Mouse (Mus musculus): ENCODE measurements at regions not wholly inside any gene's neighbourhood (a gene's known extent, or its start where the extent isn't known, plus 50 kb on each side); places are given as distances from the start of the nearest gene placed in this dataset.

GRCm38 (mm10) chr17:87565631-87566030, 70.1 kb upstream of the Epcam start:
- TF ChIP-seq TAL1 (IDR thresholded peaks at IDR 0.05; ENCODE audit: low read length) (no peak), POLR2A (IDR thresholded peaks at IDR 0.05; ENCODE audit: control insufficient read depth in 1 of 2, insufficient read depth in 1 of 2, low read depth in 1 of 2, low read length in 2 of 2, poor library complexity in 1 of 2) (no peak), MYC (IDR thresholded peaks at IDR 0.05; ENCODE audit: low read depth, low read length) (no peak), CTCF (IDR thresholded peaks at IDR 0.05 in 2 of 3, conservative IDR thresholded peaks at IDR 0.05 in 1 of 3; ENCODE audit: control insufficient read depth in 1 of 3, insufficient read depth in 1 of 3, low read depth in 2 of 3, low read length in 3 of 3, poor library complexity in 1 of 3, severe bottlenecking in 1 of 3) (no peak), ZMIZ1 (IDR thresholded peaks at IDR 0.05; ENCODE audit: low read depth, low read length) (no peak), CHD2 (IDR thresholded peaks at IDR 0.05; ENCODE audit: low read length) (no peak), ELF1 (IDR thresholded peaks at IDR 0.05; ENCODE audit: low read depth, low read length) (no peak), TCF12 (IDR thresholded peaks at IDR 0.05; ENCODE audit: low read depth, low read length) (no peak), GATA1 (IDR thresholded peaks at IDR 0.05; ENCODE audit: low read depth, low read length) (no peak)

Measured in MEL (cell line).